ENCODE assay signal across 14 mouse cellular contexts in the genomic region with DNA sequence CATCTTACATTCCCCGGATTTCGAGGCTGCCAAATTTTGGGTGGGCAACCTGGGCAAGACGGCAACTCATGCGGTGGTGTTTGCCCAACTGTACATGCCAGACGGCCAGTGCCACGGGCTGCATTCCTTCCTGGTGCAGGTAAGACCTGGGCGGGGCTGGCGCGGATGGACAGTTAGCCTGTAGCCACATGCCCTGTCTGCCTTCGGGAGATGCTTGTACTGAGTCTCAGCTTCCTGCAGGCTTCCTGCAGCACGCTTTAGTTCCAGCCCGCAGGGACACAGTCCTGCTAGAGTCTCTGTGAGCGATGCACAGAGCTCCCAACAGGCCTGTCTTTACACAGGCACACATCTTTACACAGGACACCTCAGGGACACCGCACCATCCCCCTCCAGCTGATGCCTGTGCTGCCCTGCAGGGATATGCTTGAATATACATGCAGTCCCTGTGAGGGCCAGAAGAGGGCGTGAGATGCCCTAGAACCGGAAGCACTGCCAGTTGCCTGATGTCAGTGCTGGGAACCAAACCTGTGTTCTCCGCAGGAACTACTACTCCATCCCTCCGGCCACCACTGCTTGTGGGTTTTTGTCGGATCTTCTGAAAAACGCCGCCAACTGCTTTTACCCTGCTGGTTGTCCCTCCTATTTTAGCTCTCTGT. TPM values are rescaled to one million over a fixed set of nuclear protein-coding genes. Genes with fewer than 3 reads are reported as not detected.
DNase-seq lines count a peak whose midpoint lies in the region; ATAC-seq and TF ChIP-seq lines count a peak whose summit lies in the region.
"Had no signal": no experiment of that assay in that cellular context is flagged by ENCODE, and none has a peak within 500 bp of the region (broad histone marks: within the 10 kb centered on the region; RNA-seq: fewer than 3 reads in every experiment).

No protein-coding gene starts in this region.

- intact Hi-C loops in gastrocnemius, adult 2 months (cut with DNase I) = loop anchor here (10.0 kb wide), 1 partner anchor 263 kb away; no protein-coding TSS in a partner anchor
- intact Hi-C loops in left cerebral cortex, postnatal 25 days (cut with DNase I) = no loop called here

- WGBS in lung, postnatal 0 days = 82% methylated on average over 21 of the region's 21 CpGs

- H3K9ac ChIP-seq in lung, postnatal 0 days (replicated peaks; ENCODE audit: low read depth) = no peak overlapping the region
- no peak overlapping the region for H3K9ac ChIP-seq in ES-E14 (ENCODE audit: insufficient read depth, low read depth, low read length, poor library complexity, severe bottlenecking)
- H3K9ac ChIP-seq: embryonic facial prominence, embryonic 15.5 days had no signal

- no peak for TF ChIP-seq EP300 in lung, postnatal 0 days (IDR thresholded peaks at IDR 0.05)

- peaks cover 41% of the 10 kb centered on the region for H3K36me3 ChIP-seq in lung, postnatal 0 days (ENCODE audit: insufficient read depth, low read length)
- peaks cover 2% of the 10 kb centered on the region; the same call in 1 of the 2 replicates for H3K36me3 ChIP-seq in ES-E14 (ENCODE audit: control insufficient read depth, insufficient read depth, low read length, poor library complexity, severe bottlenecking)

- peaks cover 11% of the 10 kb centered on the region; the same call in 1 of the 2 replicates for H3K4me1 ChIP-seq in lung, postnatal 0 days (ENCODE audit: insufficient read depth, low read depth, low read length)
- H3K4me1 ChIP-seq in ES-E14 (ENCODE audit: control insufficient read depth in 2 of 2, insufficient read depth in 2 of 2, low read length in 2 of 2, poor library complexity in 1 of 2) = peaks cover 0 to 5% of the 10 kb centered on the region in 2 experiments; a peak in 1 of 4 replicates
- H3K4me1 ChIP-seq: embryonic facial prominence, embryonic 15.5 days had no signal

- peak; percentile 14 for DNase-seq in gastrocnemius, adult 2 months
- no peak for DNase-seq in gastrocnemius, postnatal 4 days (ENCODE audit: low spot score in 2 of 2)
- no peak for DNase-seq in lung, postnatal 0 days (ENCODE audit: low spot score)
- DNase-seq in lung, adult 18-20 months = no peak
- DNase-seq in ES-E14 (ENCODE audit: low read depth, low spot score) = peak; percentile 49
- no peak for DNase-seq in left cerebral cortex, postnatal 25 days (ENCODE audit: low spot score in 2 of 2)
- DNase-seq in spleen, postnatal 36 days (ENCODE audit: low spot score in 2 of 2) = no peak
- DNase-seq: cerebellum, adult 9-11 months; kidney, postnatal 4 days; lung, postnatal 4 days; right cerebral cortex, postnatal 14 days had no signal

- H3K4me3 ChIP-seq in gastrocnemius, adult 2 months = no peak overlapping the region
- H3K4me3 ChIP-seq in lung, postnatal 0 days (ENCODE audit: low read depth, low read length) = no peak overlapping the region
- no peak overlapping the region for H3K4me3 ChIP-seq in ES-E14 (ENCODE audit: insufficient read depth in 1 of 2, low read depth in 1 of 2, low read length in 2 of 2, poor library complexity in 1 of 2, severe bottlenecking in 1 of 2)
- H3K4me3 ChIP-seq: embryonic facial prominence, embryonic 15.5 days; limb, embryonic 10.5 days had no signal

- no peak overlapping the region for H3K4me2 ChIP-seq in lung, postnatal 0 days (replicated peaks; ENCODE audit: low read depth, low read length)
- H3K4me2 ChIP-seq: embryonic facial prominence, embryonic 15.5 days had no signal

- no peaks in the 10 kb centered on the region for H3K9me3 ChIP-seq in lung, postnatal 0 days (ENCODE audit: low read length)
- no peaks in the 10 kb centered on the region for H3K9me3 ChIP-seq in ES-E14 (ENCODE audit: control insufficient read depth, insufficient read depth, low read depth, low read length)
- H3K9me3 ChIP-seq: embryonic facial prominence, embryonic 15.5 days; limb, embryonic 10.5 days had no signal

- H3K27ac ChIP-seq in gastrocnemius, adult 2 months = no peak overlapping the region
- H3K27ac ChIP-seq in lung, postnatal 0 days (ENCODE audit: low read length) = no peak overlapping the region
- H3K27ac ChIP-seq in ES-E14 (ENCODE audit: insufficient read depth, low read depth, low read length, poor library complexity, severe bottlenecking) = no peak overlapping the region; the same call in 1 of the 2 replicates
- H3K27ac ChIP-seq: embryonic facial prominence, embryonic 15.5 days; limb, embryonic 10.5 days had no signal

- H3K27me3 ChIP-seq in lung, postnatal 0 days (replicated peaks; ENCODE audit: insufficient read depth, low read length) = no peaks in the 10 kb centered on the region
- H3K27me3 ChIP-seq: embryonic facial prominence, embryonic 15.5 days had no signal

- in situ Hi-C loops in ES-E14 (cut with MboI; ENCODE audit: low sequenced_read_pairs in 2 of 2, unreplicated experiment in 2 of 2) = loop anchor here in 1 of 2 experiments (10.0 kb wide), 2 partner anchors 123 to 263 kb away; no protein-coding TSS in a partner anchor

- ATAC-seq in lung, postnatal 0 days = no peak
- ATAC-seq in megakaryocyte progenitor cell, adult 5-6 weeks (replicated peaks; ENCODE audit: poor library complexity) = peak; percentile 51; the same call in 1 of the 2 replicates

- TF ChIP-seq CTCF in gastrocnemius, adult 2 months (IDR thresholded peaks at IDR 0.05) = peak; percentile 25; the same call in 1 of the 2 replicates
- TF ChIP-seq CTCF in lung, postnatal 0 days (IDR thresholded peaks at IDR 0.05) = peak; percentile 43

TF ChIP-seq in ES-E14, 5 proteins besides CTCF, POLR2A, EP300 and RAD21:
- TF ChIP-seq CHD2 (IDR thresholded peaks at IDR 0.05; ENCODE audit: low read depth, low read length) = no peak
- no peak for TF ChIP-seq MAFK (IDR thresholded peaks at IDR 0.05; ENCODE audit: insufficient read depth, low read depth, low read length)
- no peak for TF ChIP-seq ZC3H11A (IDR thresholded peaks at IDR 0.05; ENCODE audit: borderline replicate concordance, low read depth, low read length)
- TF ChIP-seq HCFC1 (IDR thresholded peaks at IDR 0.05; ENCODE audit: borderline replicate concordance, insufficient read depth, low read length) = no peak
- no peak for TF ChIP-seq ZNF384 (IDR thresholded peaks at IDR 0.05; ENCODE audit: low read depth, low read length)

RNA-seq across cellular contexts. Expression of gene Acox3, which starts 9.4 kb away (rescaled TPM):
- total RNA-seq in gastrocnemius, adult 2 months (2021) = 10 to 100 TPM; 15.4 to 18.0 TPM
- 10 to 100 TPM; 13.1 to 17.0 TPM for total RNA-seq in gastrocnemius, postnatal 4 days (2021)
- 15.0 and 15.9 TPM in 2 replicates for polyA plus RNA-seq in lung, postnatal 0 days (2015; fragmentation: Nextera tagmentation; extraction: Ambion mirVana)
- total RNA-seq in ES-E14 (2012; rRNA removed) = 7.2 and 9.1 TPM in 2 replicates
- 19.0 and 24.9 TPM in 2 replicates for total RNA-seq in megakaryocyte progenitor cell, adult 5-6 weeks (2015)
- total RNA-seq in megakaryocyte progenitor cell, adult 5-6 weeks (2017) = 26.7 and 29.6 TPM in 2 replicates
- 10 to 100 TPM; 26.6 to 29.5 TPM for total RNA-seq in left cerebral cortex, postnatal 25 days (2021)

RNA-seq across cellular contexts. Expression of gene Trmt44, which starts 17.3 kb away (rescaled TPM):
- 1 to 10 TPM; 1.5 to 1.6 TPM for total RNA-seq in gastrocnemius, adult 2 months (2021)
- 1 to 10 TPM; 4.2 to 4.9 TPM for total RNA-seq in gastrocnemius, postnatal 4 days (2021)
- 3.4 and 4.4 TPM in 2 replicates for polyA plus RNA-seq in lung, postnatal 0 days (2015; fragmentation: Nextera tagmentation; extraction: Ambion mirVana)
- 14.9 and 15.1 TPM in 2 replicates for total RNA-seq in ES-E14 (2012; rRNA removed)
- 6.2 and 8.4 TPM in 2 replicates for total RNA-seq in megakaryocyte progenitor cell, adult 5-6 weeks (2015)
- 6.3 and 7.5 TPM in 2 replicates for total RNA-seq in megakaryocyte progenitor cell, adult 5-6 weeks (2017)
- 1 to 10 TPM; 7.6 to 8.7 TPM for total RNA-seq in left cerebral cortex, postnatal 25 days (2021)

Comparison
In these comparisons a context has a peak if more than half of its experiments do, and no peak if none do; other contexts are left out.
1. DNase-seq: peak in gastrocnemius, adult 2 months (single experiment) and ES-E14 (single experiment); none in gastrocnemius, postnatal 4 days (0 of 2), lung, postnatal 0 days (single experiment), lung, adult 18-20 months (0 of 2), left cerebral cortex, postnatal 25 days (0 of 2) and spleen, postnatal 36 days (0 of 2).